Mouse (Mus musculus) bone marrow macrophage, adult 2 months (primary cell): Measurements from ENCODE around the gene Zeb2. TPM values are rescaled to one million over a fixed set of nuclear protein-coding genes. Genes with fewer than 3 reads are reported as not detected.
"Not testable (repeated sequence)": the region's sequence is repeated elsewhere in the genome, so short reads cannot be mapped to it uniquely, and the experiment has no call there.

Experiments
- H3K27ac ChIP-seq: 2 replicates; pipeline ENCODE4 v1.5.1; 2012; ENCODE audit warnings: low read depth, low read length; ENCODE audit not compliant: insufficient read depth
- H3K4me1 ChIP-seq: 2 replicates; pipeline ENCODE4 v1.6.1; 2012; ENCODE audit warnings: low read length; ENCODE audit not compliant: control insufficient read depth, insufficient read depth
- H3K4me3 ChIP-seq: 2 replicates; pipeline ENCODE4 v1.5.1; 2012; ENCODE audit warnings: mild to moderate bottlenecking, low read length, moderate library complexity; ENCODE audit not compliant: insufficient read depth
- CTCF ChIP-seq: IDR thresholded peaks from 2 replicates; pipeline ENCODE4 v1.5.1; 2012; ENCODE audit warnings: low read depth, mild to moderate bottlenecking, low read length, moderate library complexity
- POLR2A ChIP-seq: IDR thresholded peaks from 2 replicates; pipeline ENCODE4 v1.6.1; 2012; ENCODE audit warnings: mild to moderate bottlenecking, low read depth, low read length, borderline replicate concordance
- polyA plus RNA-seq: library from polyadenylated mRNA; stranded (reverse); fragments of >200 nt; gene quantifications from 2 replicates; pipeline ENCODE4 v1.2.4, GENCODE M21; 2012; ENCODE audit not compliant: missing spikeins, insufficient read depth, insufficient read length

Gene Zeb2
- polyA plus RNA-seq, 1 experiment: 388 TPM

- no peak for TF ChIP-seq CTCF
- H3K4me1 ChIP-seq: peaks cover 6% of the 10 kb centered on the region
- H3K4me3 ChIP-seq: peak overlapping the region; percentile 78
- peak overlapping the region; percentile 100 for H3K27ac ChIP-seq
These were observed 5.0 kb downstream of the Zeb2 start for GRCm38 (mm10) chr2:45112021-45112747.

- peak overlapping the region; percentile 100 for H3K27ac ChIP-seq
- peak overlapping the region; percentile 78 for H3K4me3 ChIP-seq
- H3K4me1 ChIP-seq: not testable (repeated sequence)
These were observed 5.6 kb downstream of the Zeb2 start for GRCm38 (mm10) chr2:45111571-45111970.

GRCm38 (mm10) chr2:45110757-45111411, 6.3 kb downstream of the Zeb2 start:
- peak overlapping the region; percentile 100 for H3K27ac ChIP-seq
- peaks cover 6% of the 10 kb centered on the region for H3K4me1 ChIP-seq
- TF ChIP-seq POLR2A (peak; percentile 79; the same call in 1 of the 2 replicates), CTCF (no peak)
- H3K4me3 ChIP-seq: peak overlapping the region; percentile 78

DNA sequence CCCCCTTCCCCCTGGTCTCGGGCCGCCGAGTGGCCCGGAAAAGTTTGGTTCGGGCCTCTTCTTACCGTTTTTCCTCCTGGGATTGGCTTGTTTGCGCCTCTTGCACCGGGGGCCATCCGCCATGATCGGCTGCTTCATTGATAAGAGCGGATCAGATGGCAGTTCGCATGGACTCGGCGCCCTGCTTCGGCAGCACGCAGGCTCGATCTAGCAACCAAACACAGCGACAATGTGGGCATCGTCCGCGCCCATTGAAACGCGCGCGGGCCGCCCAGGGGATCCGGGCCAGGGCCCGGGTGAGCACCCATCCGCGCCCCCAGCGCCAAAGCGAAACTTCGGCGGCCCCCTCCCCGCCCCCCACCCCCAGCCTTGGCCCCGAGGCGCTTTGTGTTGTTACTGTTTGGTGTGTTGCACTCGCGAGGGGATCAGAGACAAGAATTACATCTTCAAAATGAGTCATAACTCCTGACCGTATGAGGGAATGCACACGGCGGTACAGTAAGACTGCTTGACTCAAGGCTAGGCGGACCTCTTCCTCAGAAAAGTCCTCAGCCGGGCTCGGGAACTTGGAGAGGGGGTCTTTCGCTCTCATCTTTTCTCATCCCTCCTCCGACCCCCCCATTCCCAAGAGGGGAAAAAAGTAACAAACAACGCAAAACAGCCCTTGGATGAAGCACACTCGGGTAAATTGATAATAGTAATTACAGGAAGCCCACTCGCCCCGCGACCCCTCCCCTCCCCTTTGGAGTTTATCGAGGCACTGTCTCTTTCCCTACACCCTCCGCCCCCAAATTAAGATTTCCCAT, 7.0 kb downstream of the Zeb2 start:
- H3K4me3 ChIP-seq: peak overlapping the region; percentile 78
- peak overlapping the region; percentile 100 for H3K27ac ChIP-seq
- TF ChIP-seq POLR2A (no peak), CTCF (no peak)
- peaks cover 8% of the 10 kb centered on the region for H3K4me1 ChIP-seq

- TF ChIP-seq POLR2A: no peak
- TF ChIP-seq CTCF: no peak
- Histone ChIP-seq H3K4me1 (peaks cover 12% of the 10 kb centered on the region), H3K27ac (peak overlapping the region; percentile 100), H3K4me3 (peak overlapping the region; percentile 78)
These were observed 7.8 kb downstream of the Zeb2 start for GRCm38 (mm10) chr2:45109161-45109950.

- TF ChIP-seq POLR2A (no peak), CTCF (no peak)
- Histone ChIP-seq H3K27ac (peak overlapping the region; percentile 100), H3K4me1 (peaks cover 14% of the 10 kb centered on the region), H3K4me3 (peak overlapping the region; percentile 78)
These were observed 8.6 kb downstream of the Zeb2 start for GRCm38 (mm10) chr2:45108521-45109091.

GRCm38 (mm10) chr2:45107555-45107954, 9.6 kb downstream of the Zeb2 start:
- peak overlapping the region; percentile 78 for H3K4me3 ChIP-seq
- peaks cover 20% of the 10 kb centered on the region for H3K4me1 ChIP-seq
- TF ChIP-seq POLR2A: no peak
- TF ChIP-seq CTCF: no peak
- H3K27ac ChIP-seq: peak overlapping the region; percentile 100

GRCm38 (mm10) chr2:45105922-45106851, 11.0 kb downstream of the Zeb2 start:
- Histone ChIP-seq H3K4me1 (peaks cover 28% of the 10 kb centered on the region), H3K27ac (peak overlapping the region; percentile 100), H3K4me3 (peak overlapping the region; percentile 45)
- TF ChIP-seq CTCF: no peak
- TF ChIP-seq POLR2A: no peak
